ENCODE assay signal across 15 mouse cellular contexts in genomic region chr16:48562290-48563080, GRCm38 (mm10).
DNase-seq lines count a peak whose midpoint lies in the region; ATAC-seq and TF ChIP-seq lines count a peak whose summit lies in the region.
"Had no signal": no experiment of that assay in that cellular context is flagged by ENCODE, and none has a peak within 500 bp of the region (broad histone marks: within the 10 kb centered on the region; RNA-seq: fewer than 3 reads in every experiment).

No protein-coding gene starts in this region.

- no peak for ATAC-seq in kidney, postnatal 0 days (replicated peaks; ENCODE audit: low FRiP score, low read depth)
- ATAC-seq in forebrain, embryonic 14.5 days, result peak; percentile 57; the same call in 1 of the 2 replicates

- DNase-seq in kidney, postnatal 0 days (ENCODE audit: low spot score), result peak; percentile 5
- DNase-seq in kidney, postnatal 14 days, result no peak
- peak; percentile 23 for DNase-seq in forebrain, embryonic 14.5 days (ENCODE audit: low spot score)
- peak; percentile 62 for DNase-seq in midbrain, embryonic 10.5 days (ENCODE audit: low spot score)
- DNase-seq in retina, embryonic 14.5 days (ENCODE audit: low spot score), result peak; percentile 55
- DNase-seq in left cerebral cortex, adult 8-10 months (ENCODE audit: low spot score in 2 of 2), result no peak
- no peak for DNase-seq in cerebellum, adult 11-12 months
- no peak for DNase-seq in thymus, postnatal 36 days
- DNase-seq: gastrocnemius, adult 2 months; heart, postnatal 36 days; lung, postnatal 4 days; right cerebral cortex, postnatal 25 days; thymus, postnatal 25 days had no signal

- no peaks in the 10 kb centered on the region for H3K4me1 ChIP-seq in kidney, postnatal 0 days (replicated peaks; ENCODE audit: insufficient read depth, low read length)
- H3K4me1 ChIP-seq in forebrain, embryonic 14.5 days (ENCODE audit: control insufficient read depth, insufficient read depth, low read length), result no peaks in the 10 kb centered on the region; the same call in 1 of the 2 replicates
- peaks cover 17% of the 10 kb centered on the region for H3K4me1 ChIP-seq in midbrain, embryonic 10.5 days
- H3K4me1 ChIP-seq: heart, embryonic 10.5 days; liver, embryonic 15.5 days had no signal

- no peaks in the 10 kb centered on the region for H3K27me3 ChIP-seq in kidney, postnatal 0 days (ENCODE audit: insufficient read depth, low read length)
- no peaks in the 10 kb centered on the region for H3K27me3 ChIP-seq in forebrain, embryonic 14.5 days (replicated peaks; ENCODE audit: control insufficient read depth, insufficient read depth, low read length)
- peaks cover 63% of the 10 kb centered on the region for H3K27me3 ChIP-seq in midbrain, embryonic 10.5 days (ENCODE audit: low read depth, poor library complexity, severe bottlenecking)
- H3K27me3 ChIP-seq: liver, embryonic 15.5 days had no signal

- no peaks in the 10 kb centered on the region for H3K36me3 ChIP-seq in kidney, postnatal 0 days (ENCODE audit: insufficient read depth, low read length)
- H3K36me3 ChIP-seq in forebrain, embryonic 14.5 days (ENCODE audit: control insufficient read depth, insufficient read depth, low read length), result no peaks in the 10 kb centered on the region
- no peaks in the 10 kb centered on the region for H3K36me3 ChIP-seq in midbrain, embryonic 10.5 days
- H3K36me3 ChIP-seq: heart, embryonic 10.5 days; liver, embryonic 15.5 days had no signal

- no peak overlapping the region for H3K4me3 ChIP-seq in kidney, postnatal 0 days (replicated peaks; ENCODE audit: low read depth, low read length)
- no peak overlapping the region for H3K4me3 ChIP-seq in forebrain, embryonic 14.5 days (ENCODE audit: low read depth, low read length)
- H3K4me3 ChIP-seq in midbrain, embryonic 10.5 days, result no peak overlapping the region
- H3K4me3 ChIP-seq: gastrocnemius, adult 2 months; heart, embryonic 10.5 days; liver, embryonic 15.5 days had no signal

- H3K4me2 ChIP-seq in kidney, postnatal 0 days (ENCODE audit: low read length), result no peak overlapping the region
- no peak overlapping the region for H3K4me2 ChIP-seq in forebrain, embryonic 14.5 days (ENCODE audit: low read length)
- H3K4me2 ChIP-seq: liver, embryonic 15.5 days had no signal

- H3K9ac ChIP-seq in kidney, postnatal 0 days (ENCODE audit: low read depth, low read length), result no peak overlapping the region
- no peak overlapping the region for H3K9ac ChIP-seq in forebrain, embryonic 14.5 days (ENCODE audit: low read length)
- H3K9ac ChIP-seq: liver, embryonic 15.5 days had no signal

- H3K27ac ChIP-seq in kidney, postnatal 0 days, result no peak overlapping the region
- no peak overlapping the region for H3K27ac ChIP-seq in forebrain, embryonic 14.5 days (ENCODE audit: low read depth, low read length)
- H3K27ac ChIP-seq in midbrain, embryonic 10.5 days (replicated peaks), result 0 out of 2 replicates have a peak overlapping the region, but pooled peaks have one; percentile 35
- H3K27ac ChIP-seq: gastrocnemius, adult 2 months; heart, embryonic 10.5 days; liver, embryonic 15.5 days had no signal

- 53% methylated on average over 11 of the region's 11 CpGs for WGBS in kidney, postnatal 0 days
- 36% methylated on average over 11 of the region's 11 CpGs for WGBS in forebrain, embryonic 14.5 days
- WGBS in midbrain, embryonic 10.5 days, result 16% methylated on average over 11 of the region's 11 CpGs

- no peaks in the 10 kb centered on the region for H3K9me3 ChIP-seq in kidney, postnatal 0 days (replicated peaks; ENCODE audit: low read length)
- no peaks in the 10 kb centered on the region for H3K9me3 ChIP-seq in forebrain, embryonic 14.5 days (replicated peaks; ENCODE audit: control insufficient read depth, low read length)
- no peaks in the 10 kb centered on the region for H3K9me3 ChIP-seq in midbrain, embryonic 10.5 days (replicated peaks)
- H3K9me3 ChIP-seq: heart, embryonic 10.5 days; liver, embryonic 15.5 days had no signal

- no peak for TF ChIP-seq CTCF in kidney, postnatal 0 days (IDR thresholded peaks at IDR 0.05; ENCODE audit: low read depth)

Comparison
In these comparisons a context has a peak if more than half of its experiments do, and no peak if none do; other contexts are left out.
1. DNase-seq: peak in kidney, postnatal 0 days (single experiment), forebrain, embryonic 14.5 days (single experiment), midbrain, embryonic 10.5 days (single experiment) and retina, embryonic 14.5 days (single experiment); none in kidney, postnatal 14 days (single experiment), left cerebral cortex, adult 8-10 months (0 of 2), cerebellum, adult 11-12 months (single experiment) and thymus, postnatal 36 days (0 of 2).